Mouse (Mus musculus): Measurements from ENCODE around the gene Gnb4. TPM values are rescaled to one million over a fixed set of nuclear protein-coding genes. Genes with fewer than 3 reads are reported as not detected.
A peak's percentile ranks its signal among the peaks of the same experiment; 100 is the strongest.

Gene Gnb4
- polyA plus RNA-seq, 1 experiment from 2014 or later, result 31.5 TPM

- ATAC-seq, result peak; percentile 44; the same call in 1 of the 2 replicates
- H3K36me3 ChIP-seq (ENCODE audit: control insufficient read depth, insufficient read depth), result no peaks in the 10 kb centered on the region
- no peaks in the 10 kb centered on the region for H3K27me3 ChIP-seq (replicated peaks; ENCODE audit: control insufficient read depth, insufficient read depth, low read length)
- TF ChIP-seq CTCF (IDR thresholded peaks at IDR 0.05; ENCODE audit: low read depth), result no peak
- WGBS, result 50% methylated on average over 7 of the region's 7 CpGs
- no peaks in the 10 kb centered on the region for H3K4me1 ChIP-seq (replicated peaks; ENCODE audit: control insufficient read depth, insufficient read depth, low read length)
- H3K4me3 ChIP-seq (ENCODE audit: low read depth, low read length), result peak overlapping the region; percentile 6; the same call in 1 of the 2 replicates
- H3K4me2 ChIP-seq (replicated peaks; ENCODE audit: low read depth), result peak overlapping the region; percentile 48
- no peak overlapping the region for H3K9ac ChIP-seq (ENCODE audit: low read depth, low read length)
- H3K27ac ChIP-seq (ENCODE audit: low read depth, low read length), result peak overlapping the region; percentile 30; the same call in 1 of the 2 replicates
- H3K9me3 ChIP-seq (ENCODE audit: control insufficient read depth), result no peaks in the 10 kb centered on the region
These were observed 42.0 kb upstream of the Gnb4 start for GRCm38 (mm10) chr3:32658401-32658800.

GRCm38 (mm10) chr3:32656398-32656994, 40.1 kb upstream of the Gnb4 start:
- 76% methylated on average over 10 of the region's 10 CpGs for WGBS
- no peak overlapping the region for H3K9ac ChIP-seq (ENCODE audit: low read depth, low read length)

GRCm38 (mm10) chr3:32655994-32656393, 39.6 kb upstream of the Gnb4 start:
- no peaks in the 10 kb centered on the region for H3K9me3 ChIP-seq (ENCODE audit: control insufficient read depth)
- no peaks in the 10 kb centered on the region for H3K4me1 ChIP-seq (replicated peaks; ENCODE audit: control insufficient read depth, insufficient read depth, low read length)
- H3K27ac ChIP-seq (ENCODE audit: low read depth, low read length), result no peak overlapping the region
- ATAC-seq, result no peak
- H3K9ac ChIP-seq (ENCODE audit: low read depth, low read length), result no peak overlapping the region
- H3K4me2 ChIP-seq (replicated peaks; ENCODE audit: low read depth), result no peak overlapping the region
- no peak overlapping the region for H3K4me3 ChIP-seq (ENCODE audit: low read depth, low read length)
- no peak for TF ChIP-seq CTCF (IDR thresholded peaks at IDR 0.05; ENCODE audit: low read depth)
- no peaks in the 10 kb centered on the region for H3K36me3 ChIP-seq (ENCODE audit: control insufficient read depth, insufficient read depth)
- 81% methylated on average over 4 of the region's 4 CpGs for WGBS
- H3K27me3 ChIP-seq (replicated peaks; ENCODE audit: control insufficient read depth, insufficient read depth, low read length), result no peaks in the 10 kb centered on the region

More at GRCm38 (mm10) chr3:32656398-32656994, 40.1 kb upstream of the Gnb4 start:
- Histone ChIP-seq H3K27ac (ENCODE audit: low read depth, low read length) (no peak overlapping the region), H3K27me3 (replicated peaks; ENCODE audit: control insufficient read depth, insufficient read depth, low read length) (no peaks in the 10 kb centered on the region), H3K4me3 (ENCODE audit: low read depth, low read length) (no peak overlapping the region), H3K4me1 (replicated peaks; ENCODE audit: control insufficient read depth, insufficient read depth, low read length) (no peaks in the 10 kb centered on the region), H3K4me2 (replicated peaks; ENCODE audit: low read depth) (no peak overlapping the region), H3K36me3 (ENCODE audit: control insufficient read depth, insufficient read depth) (no peaks in the 10 kb centered on the region), H3K9me3 (ENCODE audit: control insufficient read depth) (no peaks in the 10 kb centered on the region)
- no peak for TF ChIP-seq CTCF (IDR thresholded peaks at IDR 0.05; ENCODE audit: low read depth)
- ATAC-seq, result no peak

GRCm38 (mm10) chr3:32652739-32653138, 36.4 kb upstream of the Gnb4 start:
- Histone ChIP-seq H3K4me3 (ENCODE audit: low read depth, low read length) (no peak overlapping the region), H3K27me3 (replicated peaks; ENCODE audit: control insufficient read depth, insufficient read depth, low read length) (no peaks in the 10 kb centered on the region), H3K9me3 (ENCODE audit: control insufficient read depth) (no peaks in the 10 kb centered on the region), H3K4me2 (replicated peaks; ENCODE audit: low read depth) (no peak overlapping the region), H3K27ac (ENCODE audit: low read depth, low read length) (no peak overlapping the region), H3K36me3 (ENCODE audit: control insufficient read depth, insufficient read depth) (no peaks in the 10 kb centered on the region), H3K9ac (ENCODE audit: low read depth, low read length) (no peak overlapping the region), H3K4me1 (replicated peaks; ENCODE audit: control insufficient read depth, insufficient read depth, low read length) (no peaks in the 10 kb centered on the region)
- no peak for ATAC-seq
- 58% methylated on average over 4 of the region's 4 CpGs for WGBS
- TF ChIP-seq CTCF (IDR thresholded peaks at IDR 0.05; ENCODE audit: low read depth), result no peak

GRCm38 (mm10) chr3:32649284-32649683, 32.9 kb upstream of the Gnb4 start:
- no peaks in the 10 kb centered on the region for H3K4me1 ChIP-seq (replicated peaks; ENCODE audit: control insufficient read depth, insufficient read depth, low read length)
- no peaks in the 10 kb centered on the region for H3K27me3 ChIP-seq (replicated peaks; ENCODE audit: control insufficient read depth, insufficient read depth, low read length)
- no peak overlapping the region for H3K4me2 ChIP-seq (replicated peaks; ENCODE audit: low read depth)
- WGBS, result 72% methylated on average over 4 of the region's 4 CpGs
- no peak overlapping the region for H3K9ac ChIP-seq (ENCODE audit: low read depth, low read length)
- no peak for TF ChIP-seq CTCF (IDR thresholded peaks at IDR 0.05; ENCODE audit: low read depth)
- no peak overlapping the region for H3K4me3 ChIP-seq (ENCODE audit: low read depth, low read length)
- no peaks in the 10 kb centered on the region for H3K9me3 ChIP-seq (ENCODE audit: control insufficient read depth)
- no peaks in the 10 kb centered on the region for H3K36me3 ChIP-seq (ENCODE audit: control insufficient read depth, insufficient read depth)
- no peak for ATAC-seq
- no peak overlapping the region for H3K27ac ChIP-seq (ENCODE audit: low read depth, low read length)

- Histone ChIP-seq H3K27ac (ENCODE audit: low read depth, low read length) (no peak overlapping the region), H3K36me3 (ENCODE audit: control insufficient read depth, insufficient read depth) (no peaks in the 10 kb centered on the region), H3K4me3 (ENCODE audit: low read depth, low read length) (no peak overlapping the region), H3K9ac (ENCODE audit: low read depth, low read length) (no peak overlapping the region), H3K27me3 (replicated peaks; ENCODE audit: control insufficient read depth, insufficient read depth, low read length) (no peaks in the 10 kb centered on the region), H3K4me2 (replicated peaks; ENCODE audit: low read depth) (no peak overlapping the region), H3K4me1 (replicated peaks; ENCODE audit: control insufficient read depth, insufficient read depth, low read length) (no peaks in the 10 kb centered on the region), H3K9me3 (ENCODE audit: control insufficient read depth) (no peaks in the 10 kb centered on the region)
- ATAC-seq, result no peak
- TF ChIP-seq CTCF (IDR thresholded peaks at IDR 0.05; ENCODE audit: low read depth), result no peak
- WGBS, result 83% methylated on average over 4 of the region's 4 CpGs
These were observed 30.5 kb upstream of the Gnb4 start for GRCm38 (mm10) chr3:32646918-32647317.
